Mouse (Mus musculus): ENCODE measurements around the gene Tmem121. TPM values are rescaled to one million over a fixed set of nuclear protein-coding genes. Genes with fewer than 3 reads are reported as not detected.

Tmem121 gene
- polyA plus RNA-seq, 1 experiment from 2014 or later, result 5.6 TPM

DNA sequence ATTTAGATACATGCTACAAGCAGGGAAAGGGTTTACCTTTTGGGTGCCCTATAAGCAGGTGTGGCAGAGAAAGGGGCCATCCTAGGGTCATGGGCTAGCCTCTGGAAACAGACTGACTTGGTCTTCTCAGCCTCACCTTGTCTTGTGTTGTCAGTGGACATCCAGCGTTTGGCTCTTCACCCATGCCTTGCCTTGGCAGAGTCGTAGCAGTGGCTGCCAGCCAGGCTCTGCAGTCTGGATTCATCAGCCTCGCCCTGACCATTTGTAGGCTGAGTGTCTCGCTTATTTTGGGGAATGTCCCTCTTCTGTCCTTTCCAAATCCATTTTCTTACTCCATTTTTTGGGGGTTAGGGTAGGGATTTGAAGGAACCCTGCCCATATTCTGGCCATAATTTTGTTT lies 15.6 kb downstream of the Tmem121 start:
- Histone ChIP-seq H3K27ac (ENCODE audit: low read length) (no peak overlapping the region), H3K36me3 (ENCODE audit: control insufficient read depth, insufficient read depth, low read length) (no peaks in the 10 kb centered on the region), H3K9me3 (ENCODE audit: control insufficient read depth, low read length) (peaks cover 4% of the 10 kb centered on the region; the same call in 1 of the 2 replicates), H3K4me2 (ENCODE audit: low read depth, low read length) (no peak overlapping the region), H3K4me3 (ENCODE audit: low read length) (no peak overlapping the region), H3K4me1 (ENCODE audit: control insufficient read depth, insufficient read depth, low read length) (no peaks in the 10 kb centered on the region), H3K9ac (ENCODE audit: low read depth, low read length) (no peak overlapping the region), H3K27me3 (replicated peaks; ENCODE audit: control insufficient read depth, insufficient read depth, low read length) (no peaks in the 10 kb centered on the region)
- 90% methylated on average over 4 of the region's 4 CpGs for WGBS
- no peak for ATAC-seq

DNA sequence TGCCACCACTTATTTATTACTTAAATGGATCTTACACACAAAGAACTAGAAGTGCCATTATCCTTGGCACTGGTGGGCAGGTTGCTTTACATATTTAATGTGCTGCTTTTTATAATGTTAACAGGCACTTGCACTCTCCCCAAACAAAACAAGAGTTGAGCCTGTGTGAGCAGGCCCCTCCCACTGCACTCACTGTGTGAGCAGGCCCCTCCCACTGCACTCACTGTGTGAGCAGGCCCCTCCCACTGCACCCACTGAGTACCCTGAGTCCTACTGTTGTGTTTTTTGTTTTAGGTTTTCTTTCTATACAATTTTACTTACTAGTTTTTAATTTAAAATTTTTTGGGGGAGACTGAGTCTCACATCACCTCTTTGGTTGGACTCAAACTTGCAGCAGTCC lies 16.3 kb downstream of the Tmem121 start:
- Histone ChIP-seq H3K27ac (ENCODE audit: low read length) (no peak overlapping the region), H3K36me3 (ENCODE audit: control insufficient read depth, insufficient read depth, low read length) (no peaks in the 10 kb centered on the region), H3K4me1 (ENCODE audit: control insufficient read depth, insufficient read depth, low read length) (no peaks in the 10 kb centered on the region), H3K9ac (ENCODE audit: low read depth, low read length) (no peak overlapping the region), H3K4me3 (ENCODE audit: low read length) (no peak overlapping the region), H3K4me2 (ENCODE audit: low read depth, low read length) (no peak overlapping the region), H3K9me3 (ENCODE audit: control insufficient read depth, low read length) (peaks cover 4% of the 10 kb centered on the region; the same call in 1 of the 2 replicates), H3K27me3 (replicated peaks; ENCODE audit: control insufficient read depth, insufficient read depth, low read length) (no peaks in the 10 kb centered on the region)
- ATAC-seq, result no peak

DNA sequence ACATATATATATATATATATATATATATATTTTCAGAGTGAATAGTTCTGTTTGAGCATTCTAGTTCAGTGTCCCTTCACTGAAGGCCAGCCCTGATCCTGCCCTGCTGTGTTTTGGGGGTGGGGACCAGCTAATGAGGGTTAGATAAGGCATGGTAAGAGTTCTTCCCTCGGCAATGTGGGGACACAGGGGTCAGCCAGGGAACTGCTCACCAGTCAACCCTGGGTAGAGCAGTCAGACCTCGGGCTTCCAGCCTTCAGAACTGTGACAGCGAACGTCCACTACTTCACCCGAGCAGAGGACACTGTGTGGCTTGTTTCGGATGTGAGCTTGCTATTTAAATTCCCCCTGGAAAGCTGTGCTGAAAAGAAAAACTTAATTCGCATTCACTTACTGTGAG lies 17.8 kb downstream of the Tmem121 start:
- no peak overlapping the region for H3K27ac ChIP-seq (ENCODE audit: low read length)
- ATAC-seq, result no peak
- no peak overlapping the region for H3K4me2 ChIP-seq (ENCODE audit: low read depth, low read length)
- H3K9ac ChIP-seq (ENCODE audit: low read depth, low read length), result no peak overlapping the region
- 83% methylated on average over 7 of the region's 7 CpGs for WGBS
- peaks cover 4% of the 10 kb centered on the region; the same call in 1 of the 2 replicates for H3K9me3 ChIP-seq (ENCODE audit: control insufficient read depth, low read length)
- H3K4me1 ChIP-seq (ENCODE audit: control insufficient read depth, insufficient read depth, low read length), result no peaks in the 10 kb centered on the region
- H3K36me3 ChIP-seq (ENCODE audit: control insufficient read depth, insufficient read depth, low read length), result no peaks in the 10 kb centered on the region
- no peak overlapping the region for H3K4me3 ChIP-seq (ENCODE audit: low read length)
- H3K27me3 ChIP-seq (replicated peaks; ENCODE audit: control insufficient read depth, insufficient read depth, low read length), result no peaks in the 10 kb centered on the region

DNA sequence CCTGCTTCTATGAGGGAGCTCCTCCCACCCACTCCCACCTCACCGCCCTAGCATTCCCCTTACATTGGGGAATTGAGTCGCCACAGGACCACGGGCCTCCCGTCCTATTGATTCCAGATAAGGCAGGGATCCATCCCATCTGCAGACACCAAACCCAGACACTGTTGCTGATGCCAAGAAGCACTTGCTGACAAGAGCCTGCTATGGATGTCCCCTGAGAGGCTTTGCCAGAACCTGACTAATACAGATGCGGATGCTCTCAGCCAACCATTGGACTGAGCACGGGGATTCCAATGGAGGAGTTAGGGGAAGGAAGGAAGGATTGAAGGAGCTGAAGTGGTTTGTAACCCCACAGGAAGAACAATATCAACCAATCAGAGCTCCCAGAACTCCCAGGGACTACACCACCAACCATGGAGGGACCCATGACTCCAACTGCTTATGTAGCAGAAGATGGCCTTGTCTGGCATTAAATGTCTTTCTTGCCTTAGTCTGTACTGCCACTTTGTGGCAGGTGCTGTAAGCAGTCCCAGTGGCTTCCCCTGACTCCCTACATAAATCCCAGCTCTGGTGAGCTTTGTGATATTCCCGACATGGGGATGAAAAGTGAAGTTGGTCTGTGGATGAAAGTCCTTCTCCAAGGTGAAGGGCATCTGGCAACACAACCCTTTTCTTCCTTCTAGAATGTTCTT lies 19.7 kb downstream of the Tmem121 start:
- no peak for ATAC-seq
- H3K27ac ChIP-seq (ENCODE audit: low read length), result no peak overlapping the region
- no peaks in the 10 kb centered on the region for H3K27me3 ChIP-seq (replicated peaks; ENCODE audit: control insufficient read depth, insufficient read depth, low read length)
- H3K4me3 ChIP-seq (ENCODE audit: low read length), result no peak overlapping the region
- WGBS, result 82% methylated on average over 7 of the region's 7 CpGs
- no peak overlapping the region for H3K4me2 ChIP-seq (ENCODE audit: low read depth, low read length)
- H3K9ac ChIP-seq (ENCODE audit: low read depth, low read length), result no peak overlapping the region
- H3K9me3 ChIP-seq (ENCODE audit: control insufficient read depth, low read length), result peaks cover 4% of the 10 kb centered on the region; the same call in 1 of the 2 replicates
- H3K36me3 ChIP-seq (ENCODE audit: control insufficient read depth, insufficient read depth, low read length), result no peaks in the 10 kb centered on the region
- no peaks in the 10 kb centered on the region for H3K4me1 ChIP-seq (ENCODE audit: control insufficient read depth, insufficient read depth, low read length)

DNA sequence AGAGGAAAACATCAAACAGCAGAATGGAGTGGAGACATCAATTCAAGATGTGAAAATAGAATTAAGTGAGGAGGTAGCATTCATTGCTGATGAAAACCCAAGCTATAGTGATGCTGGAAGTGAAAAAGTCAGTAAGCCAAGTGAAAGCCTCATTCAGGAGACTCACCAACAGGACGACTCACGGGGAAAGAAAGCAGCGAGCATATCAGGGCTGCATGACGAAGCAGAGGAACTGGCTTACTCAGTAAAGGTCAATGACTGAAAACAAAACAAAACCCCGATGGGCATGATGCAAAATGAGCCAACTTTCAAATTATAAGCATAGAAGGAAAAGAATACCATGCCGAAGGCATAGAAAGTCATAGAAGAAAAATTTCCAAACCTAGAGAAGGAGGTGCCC lies 22.0 kb downstream of the Tmem121 start:
- Histone ChIP-seq H3K27ac (ENCODE audit: low read length) (no peak overlapping the region), H3K4me2 (ENCODE audit: low read depth, low read length) (no peak overlapping the region), H3K36me3 (ENCODE audit: control insufficient read depth, insufficient read depth, low read length) (no peaks in the 10 kb centered on the region), H3K4me3 (ENCODE audit: low read length) (no peak overlapping the region), H3K9ac (ENCODE audit: low read depth, low read length) (no peak overlapping the region), H3K4me1 (ENCODE audit: control insufficient read depth, insufficient read depth, low read length) (no peaks in the 10 kb centered on the region), H3K27me3 (replicated peaks; ENCODE audit: control insufficient read depth, insufficient read depth, low read length) (no peaks in the 10 kb centered on the region), H3K9me3 (ENCODE audit: control insufficient read depth, low read length) (no peaks in the 10 kb centered on the region)
- WGBS, result 78% methylated on average over 6 of the region's 6 CpGs
- no peak for ATAC-seq

DNA sequence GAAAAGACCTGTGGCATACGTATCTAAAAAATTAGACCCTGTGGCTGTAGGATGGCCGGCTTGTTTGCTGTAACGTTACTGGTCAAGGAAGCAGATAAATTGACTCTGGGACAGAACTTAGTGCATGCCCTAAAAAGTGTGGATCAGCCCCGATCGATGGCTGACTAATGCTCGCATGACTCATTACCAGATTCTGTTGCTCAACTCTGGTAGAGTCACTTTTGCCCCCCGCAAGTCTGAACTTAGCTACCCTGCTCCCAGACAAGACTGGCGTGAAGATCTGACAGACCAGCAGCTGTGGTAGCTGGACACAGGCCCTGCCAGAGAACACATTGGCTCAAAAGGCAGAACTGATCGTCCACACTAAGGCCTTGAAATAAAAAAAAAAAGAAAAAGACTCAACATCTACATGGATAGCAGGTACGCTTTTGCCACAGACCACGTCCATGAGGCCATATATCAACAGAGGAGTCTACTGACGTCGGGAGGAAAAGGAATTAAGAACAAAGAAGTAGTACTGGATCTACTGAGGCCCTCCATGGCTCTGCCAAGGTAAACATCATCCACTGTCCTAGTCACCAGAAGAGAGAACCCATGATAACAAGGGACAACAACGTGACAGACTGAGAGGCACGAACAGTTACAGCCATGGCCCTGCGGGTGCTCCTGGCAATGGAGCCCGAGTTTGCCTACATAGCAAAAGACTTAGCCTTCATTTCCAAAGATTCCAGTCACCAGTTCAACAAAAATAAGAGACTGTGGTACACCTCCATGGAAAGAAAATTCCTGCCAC lies 25.1 kb downstream of the Tmem121 start:
- no peak overlapping the region for H3K27ac ChIP-seq (ENCODE audit: low read length)
- H3K27me3 ChIP-seq (replicated peaks; ENCODE audit: control insufficient read depth, insufficient read depth, low read length), result no peaks in the 10 kb centered on the region
- H3K4me1 ChIP-seq (ENCODE audit: control insufficient read depth, insufficient read depth, low read length), result no peaks in the 10 kb centered on the region
- WGBS, result 83% methylated on average over 17 of the region's 17 CpGs
- no peak for ATAC-seq
- H3K4me3 ChIP-seq (ENCODE audit: low read length), result no peak overlapping the region
- H3K9ac ChIP-seq (ENCODE audit: low read depth, low read length), result no peak overlapping the region
- no peak overlapping the region for H3K4me2 ChIP-seq (ENCODE audit: low read depth, low read length)
- H3K9me3 ChIP-seq (ENCODE audit: control insufficient read depth, low read length), result no peaks in the 10 kb centered on the region
- no peaks in the 10 kb centered on the region for H3K36me3 ChIP-seq (ENCODE audit: control insufficient read depth, insufficient read depth, low read length)

DNA sequence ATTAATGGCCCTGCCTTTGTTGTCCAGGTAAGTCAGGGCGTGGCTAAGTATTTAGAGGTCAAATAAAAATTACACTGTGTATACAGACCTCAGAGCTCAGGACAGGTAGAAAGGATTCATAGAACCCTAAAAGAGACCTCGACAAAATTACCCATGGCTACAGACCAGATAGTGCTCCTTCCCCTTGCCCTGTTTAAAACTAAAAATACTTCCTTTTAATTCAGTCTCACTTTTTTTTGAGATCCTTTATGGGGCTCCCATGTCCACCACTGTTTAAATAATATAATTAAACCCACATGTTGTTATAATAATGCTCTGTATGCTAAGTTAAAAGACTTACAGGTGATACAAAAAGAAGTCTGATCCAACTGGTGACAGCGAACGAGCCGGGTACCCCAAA lies 26.0 kb downstream of the Tmem121 start:
- Histone ChIP-seq H3K27me3 (replicated peaks; ENCODE audit: control insufficient read depth, insufficient read depth, low read length) (no peaks in the 10 kb centered on the region), H3K36me3 (ENCODE audit: control insufficient read depth, insufficient read depth, low read length) (no peaks in the 10 kb centered on the region), H3K9ac (ENCODE audit: low read depth, low read length) (no peak overlapping the region), H3K27ac (ENCODE audit: low read length) (no peak overlapping the region), H3K4me3 (ENCODE audit: low read length) (no peak overlapping the region), H3K9me3 (ENCODE audit: control insufficient read depth, low read length) (no peaks in the 10 kb centered on the region), H3K4me1 (ENCODE audit: control insufficient read depth, insufficient read depth, low read length) (no peaks in the 10 kb centered on the region), H3K4me2 (ENCODE audit: low read depth, low read length) (no peak overlapping the region)
- no peak for ATAC-seq
- WGBS, result 79% methylated on average over 5 of the region's 5 CpGs

DNA sequence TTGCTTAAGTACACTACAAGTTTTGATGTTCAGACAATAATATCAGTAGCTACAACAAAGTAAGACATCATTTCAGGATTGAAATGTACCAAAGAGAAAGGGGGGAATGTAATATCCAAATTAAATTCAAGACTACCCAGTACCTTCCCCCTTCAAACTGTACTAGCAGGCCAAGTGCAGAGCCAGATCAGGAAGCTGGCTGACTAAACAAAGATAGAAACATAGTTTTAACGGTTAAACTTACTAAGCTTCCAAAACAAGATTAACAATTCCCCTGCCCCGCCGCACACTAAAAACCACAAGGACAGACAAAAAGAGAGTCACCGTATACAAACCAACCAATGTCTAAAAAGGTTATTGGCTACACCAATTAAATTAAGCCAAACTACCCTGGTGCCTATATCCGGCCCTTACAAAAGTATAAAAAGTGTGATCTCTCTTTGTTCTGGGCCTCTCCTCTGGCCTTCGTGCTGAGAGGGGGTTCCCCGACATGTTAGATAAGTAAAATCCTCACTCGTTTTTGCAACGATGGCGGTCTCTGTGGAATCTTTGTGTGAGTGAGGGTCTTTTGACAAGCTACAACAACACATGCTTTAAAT lies 26.7 kb downstream of the Tmem121 start:
- no peaks in the 10 kb centered on the region for H3K4me1 ChIP-seq (ENCODE audit: control insufficient read depth, insufficient read depth, low read length)
- no peaks in the 10 kb centered on the region for H3K27me3 ChIP-seq (replicated peaks; ENCODE audit: control insufficient read depth, insufficient read depth, low read length)
- ATAC-seq, result no peak
- no peaks in the 10 kb centered on the region for H3K9me3 ChIP-seq (ENCODE audit: control insufficient read depth, low read length)
- H3K4me2 ChIP-seq (ENCODE audit: low read depth, low read length), result no peak overlapping the region
- no peaks in the 10 kb centered on the region for H3K36me3 ChIP-seq (ENCODE audit: control insufficient read depth, insufficient read depth, low read length)
- 84% methylated on average over 10 of the region's 10 CpGs for WGBS
- H3K9ac ChIP-seq (ENCODE audit: low read depth, low read length), result no peak overlapping the region
- no peak overlapping the region for H3K27ac ChIP-seq (ENCODE audit: low read length)
- H3K4me3 ChIP-seq (ENCODE audit: low read length), result no peak overlapping the region

DNA sequence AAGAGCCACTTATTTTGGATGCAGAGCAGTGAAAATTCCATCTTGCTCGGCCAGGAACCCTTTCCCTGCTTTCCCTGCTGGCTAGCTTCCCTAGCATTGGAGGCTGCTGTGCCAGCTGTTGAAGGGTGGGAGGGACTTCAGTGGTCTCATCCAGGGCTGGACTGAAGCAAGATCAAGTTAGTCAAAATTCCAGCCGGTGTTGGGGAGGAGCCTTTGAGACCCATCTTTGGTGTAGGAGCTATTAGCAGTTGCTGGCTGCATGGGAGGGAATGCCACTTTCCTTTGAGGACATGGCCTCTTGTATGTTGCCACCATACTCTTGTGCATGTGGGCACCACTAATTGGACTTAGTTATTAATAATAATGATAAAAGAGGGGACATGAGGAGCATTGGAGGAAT lies 27.5 kb downstream of the Tmem121 start:
- no peaks in the 10 kb centered on the region for H3K4me1 ChIP-seq (ENCODE audit: control insufficient read depth, insufficient read depth, low read length)

More for the DNA sequence above, 27.5 kb downstream of the Tmem121 start:
- Histone ChIP-seq H3K9me3 (ENCODE audit: control insufficient read depth, low read length) (no peaks in the 10 kb centered on the region), H3K27ac (ENCODE audit: low read length) (no peak overlapping the region), H3K9ac (ENCODE audit: low read depth, low read length) (no peak overlapping the region), H3K4me2 (ENCODE audit: low read depth, low read length) (no peak overlapping the region), H3K4me3 (ENCODE audit: low read length) (no peak overlapping the region), H3K27me3 (replicated peaks; ENCODE audit: control insufficient read depth, insufficient read depth, low read length) (no peaks in the 10 kb centered on the region), H3K36me3 (ENCODE audit: control insufficient read depth, insufficient read depth, low read length) (no peaks in the 10 kb centered on the region)
- ATAC-seq, result no peak
- WGBS, result 57% methylated on average over 2 of the region's 2 CpGs

Data from intestine, embryonic 16.5 days (tissue).